Mouse (Mus musculus) kidney, adult 18-20 months (tissue): ENCODE measurements around the gene Cfap74.
"Not testable (repeated sequence)": the region's sequence is repeated elsewhere in the genome, so short reads cannot be mapped to it uniquely, and the experiment has no call there.

Experiments
- DNase-seq: peaks from one replicate; pipeline ENCODE4 v3.0.0; 2021

Gene Cfap74

GRCm38 (mm10) chr4:155412124-155412523, 3.1 kb downstream of the Cfap74 start:
- no peak for DNase-seq

- DNase-seq: no peak
Observed at GRCm38 (mm10) chr4:155413641-155414335, 4.8 kb downstream of the Cfap74 start.

GRCm38 (mm10) chr4:155414656-155415235, 5.8 kb downstream of the Cfap74 start:
- DNase-seq: no peak

- DNase-seq: no peak
Observed at GRCm38 (mm10) chr4:155420137-155420536, 11.1 kb downstream of the Cfap74 start.

- DNase-seq: not testable (repeated sequence)
Observed at GRCm38 (mm10) chr4:155421412-155422370, 12.7 kb downstream of the Cfap74 start.

GRCm38 (mm10) chr4:155423988-155424387, 15.0 kb downstream of the Cfap74 start:
- DNase-seq: no peak

GRCm38 (mm10) chr4:155426272-155426671, 17.3 kb downstream of the Cfap74 start:
- DNase-seq: no peak

- DNase-seq: no peak
Observed at GRCm38 (mm10) chr4:155428442-155428841, 19.5 kb downstream of the Cfap74 start.

GRCm38 (mm10) chr4:155429202-155429601, 20.2 kb downstream of the Cfap74 start:
- DNase-seq: no peak

GRCm38 (mm10) chr4:155432358-155432757, 23.4 kb downstream of the Cfap74 start:
- no peak for DNase-seq

- DNase-seq: no peak
Observed at GRCm38 (mm10) chr4:155433993-155434392, 25.0 kb downstream of the Cfap74 start.

GRCm38 (mm10) chr4:155442808-155443207, 33.8 kb downstream of the Cfap74 start:
- DNase-seq: no peak

- no peak for DNase-seq
Observed at GRCm38 (mm10) chr4:155451597-155451996, 42.6 kb downstream of the Cfap74 start.

- no peak for DNase-seq
Observed at GRCm38 (mm10) chr4:155458575-155458974, 49.6 kb downstream of the Cfap74 start.

GRCm38 (mm10) chr4:155463050-155463449, 54.1 kb downstream of the Cfap74 start:
- DNase-seq: no peak

GRCm38 (mm10) chr4:155463611-155464010, 54.6 kb downstream of the Cfap74 start:
- DNase-seq: no peak

GRCm38 (mm10) chr4:155464061-155464460, 55.1 kb downstream of the Cfap74 start:
- no peak for DNase-seq

GRCm38 (mm10) chr4:155465607-155466006, 56.6 kb downstream of the Cfap74 start:
- no peak for DNase-seq

GRCm38 (mm10) chr4:155466080-155466479, 57.1 kb downstream of the Cfap74 start:
- DNase-seq: no peak

GRCm38 (mm10) chr4:155467237-155468010, 58.4 kb downstream of the Cfap74 start:
- no peak for DNase-seq

GRCm38 (mm10) chr4:155468952-155469351, 60.0 kb downstream of the Cfap74 start, which contains the start of gene Tmem52:
Gene Tmem52 (plus strand): TSS chr4:155469114.
- DNase-seq: peak; percentile 46

- DNase-seq: peak; percentile 61
Observed at GRCm38 (mm10) chr4:155469590-155470262, 60.7 kb downstream of the Cfap74 start.
